Mouse (Mus musculus) liver, embryonic 14.5 days (tissue): ENCODE data around the gene Tdrd3.

Experiments
- CTCF ChIP-seq: IDR thresholded peaks from 2 replicates; pipeline ENCODE4 v1.5.1; 2016; ENCODE audit warnings: antibody characterized with exemption, low read depth, control low read depth
- EP300 ChIP-seq: IDR thresholded peaks from 2 replicates; pipeline ENCODE4 v1.6.1; 2016; ENCODE audit warnings: antibody characterized with exemption, low read depth

DNA sequence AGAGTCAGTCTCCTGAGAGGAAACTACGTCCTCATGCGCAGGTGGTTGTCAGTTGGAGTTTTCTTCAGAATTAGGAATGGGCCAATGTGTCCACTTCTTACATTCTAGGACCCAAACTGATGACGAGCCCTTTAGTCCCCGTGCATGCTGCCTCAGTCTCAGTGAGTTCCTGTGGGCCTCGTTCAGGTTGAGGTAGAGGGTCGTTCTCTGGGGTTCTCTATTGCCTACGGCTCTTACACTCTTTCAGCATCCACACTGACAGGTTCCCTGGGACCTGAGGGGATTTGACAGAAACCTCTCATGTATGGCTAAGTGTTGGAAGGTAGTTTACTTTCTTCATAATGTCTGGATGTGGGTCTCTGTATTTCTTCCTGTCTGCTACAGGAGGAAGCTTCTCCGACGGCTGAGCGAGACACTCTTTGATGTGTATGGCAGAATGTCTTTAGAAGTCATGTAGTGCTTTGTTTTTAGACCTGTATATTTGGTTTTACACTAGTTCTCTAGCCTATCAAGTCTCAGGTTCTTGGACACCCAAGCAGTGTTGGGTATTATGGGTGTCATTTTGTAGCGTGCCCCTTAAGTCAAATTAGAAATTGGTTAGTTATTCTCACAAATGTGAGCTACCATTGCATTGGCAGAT is 81.6 kb downstream of the Tdrd3 start:
- TF ChIP-seq CTCF (no peak), EP300 (no peak)
